Mouse (Mus musculus) embryo, embryonic 11 days (tissue): ENCODE data around the gene Zmynd15.
"Not testable (repeated sequence)": the region's sequence is repeated elsewhere in the genome, so short reads cannot be mapped to it uniquely, and the experiment has no call there.

ENCODE experiments used
- DNase-seq: peaks from one replicate; pipeline ENCODE4 v3.0.0-alpha.2; 2015

The Zmynd15 gene

DNA sequence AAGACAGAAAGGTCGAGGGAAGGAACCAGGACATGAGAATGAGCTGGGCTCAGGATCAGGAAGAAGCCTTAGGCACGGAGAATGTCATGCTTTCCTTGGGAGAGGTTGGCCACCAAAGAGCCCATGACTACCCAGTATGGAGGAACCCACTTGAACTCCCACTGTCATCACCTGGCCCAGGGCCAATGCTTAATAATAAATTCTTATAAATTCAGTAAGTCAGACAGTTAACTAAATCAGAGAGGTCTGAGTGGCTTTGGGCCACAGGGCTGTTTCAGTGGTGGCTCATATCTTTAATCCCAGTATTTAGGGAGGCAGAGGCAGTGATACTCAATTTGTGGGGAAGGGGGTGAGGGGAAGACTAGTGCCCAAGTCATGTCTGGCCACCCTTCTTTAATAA, 8.3 kb upstream of the Zmynd15 start:
- DNase-seq, result no peak

DNA sequence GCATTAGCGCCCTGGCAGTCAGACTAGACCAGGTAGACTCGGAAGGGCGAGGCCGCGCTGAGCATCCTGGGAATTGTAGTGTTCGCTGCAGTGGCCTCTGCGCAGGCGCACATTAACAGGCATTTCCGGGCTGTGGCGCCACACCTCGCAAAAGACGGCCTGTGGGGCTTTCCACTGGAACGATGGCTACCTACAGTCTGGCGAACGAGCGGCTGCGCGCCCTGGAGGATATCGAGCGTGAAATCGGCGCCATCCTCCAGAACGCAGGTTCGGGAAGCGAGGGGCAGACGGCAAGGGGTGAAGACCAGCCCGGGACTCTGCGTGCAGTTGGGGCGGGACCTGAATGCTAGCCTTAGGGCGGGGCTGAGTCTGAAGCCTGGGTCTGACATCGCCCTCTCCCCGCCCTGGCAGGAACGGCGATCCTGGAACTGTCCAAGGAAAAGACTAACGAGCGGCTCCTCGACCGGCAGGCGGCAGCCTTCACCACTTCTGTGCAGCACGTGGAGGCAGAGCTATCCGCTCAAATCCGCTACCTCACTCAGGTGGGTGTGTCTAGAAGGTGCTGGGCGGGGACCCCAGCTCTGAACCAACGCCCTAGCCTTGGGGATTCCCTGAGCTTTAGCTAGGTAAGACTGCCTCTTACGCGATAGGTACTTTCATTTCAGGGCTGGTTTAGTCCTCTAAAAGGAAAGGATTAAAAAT, 7.3 kb upstream of the Zmynd15 start, which contains the start of gene Med11:
Gene Med11 (plus strand): TSS at position 123 of the 702 bp plus-strand sequence.
- DNase-seq, result peak; percentile 97

DNA sequence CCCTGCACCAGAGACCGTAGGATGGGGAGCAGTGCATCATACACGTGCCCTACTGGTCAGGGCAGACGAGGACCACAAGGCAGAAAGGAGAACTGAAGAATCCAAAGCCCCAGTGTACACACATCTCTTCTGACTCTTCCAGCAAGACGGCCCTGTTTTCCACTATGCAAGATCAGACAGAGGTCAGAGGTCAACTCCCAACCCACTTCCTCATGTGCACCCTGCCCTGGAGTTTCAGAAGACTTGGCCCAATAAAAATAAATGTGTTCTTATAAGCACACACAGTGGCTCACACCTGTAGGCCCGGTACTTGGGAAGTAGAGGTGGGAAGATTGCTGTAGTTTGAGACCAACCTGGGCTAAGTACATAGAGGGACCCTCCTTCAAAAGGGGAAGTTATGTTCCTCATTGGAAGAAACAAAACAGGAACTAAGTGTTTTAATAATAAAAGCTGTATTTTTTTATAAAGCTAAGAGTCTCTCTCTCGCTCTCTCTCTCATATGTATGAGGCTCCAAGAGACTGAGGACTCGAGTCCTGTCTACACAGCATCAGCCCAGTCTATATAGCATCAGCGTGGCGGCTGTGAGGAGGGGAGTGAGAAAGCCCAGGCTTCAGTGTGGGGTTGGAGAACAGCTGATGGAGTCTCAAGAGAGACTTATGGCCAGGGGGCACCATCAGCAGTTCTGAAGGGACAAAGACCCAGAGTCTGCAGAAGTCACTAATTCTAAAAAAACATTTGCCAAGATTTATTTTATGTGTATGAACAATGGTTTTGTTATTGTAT, 5.8 kb upstream of the Zmynd15 start:
- DNase-seq, result no peak

DNA sequence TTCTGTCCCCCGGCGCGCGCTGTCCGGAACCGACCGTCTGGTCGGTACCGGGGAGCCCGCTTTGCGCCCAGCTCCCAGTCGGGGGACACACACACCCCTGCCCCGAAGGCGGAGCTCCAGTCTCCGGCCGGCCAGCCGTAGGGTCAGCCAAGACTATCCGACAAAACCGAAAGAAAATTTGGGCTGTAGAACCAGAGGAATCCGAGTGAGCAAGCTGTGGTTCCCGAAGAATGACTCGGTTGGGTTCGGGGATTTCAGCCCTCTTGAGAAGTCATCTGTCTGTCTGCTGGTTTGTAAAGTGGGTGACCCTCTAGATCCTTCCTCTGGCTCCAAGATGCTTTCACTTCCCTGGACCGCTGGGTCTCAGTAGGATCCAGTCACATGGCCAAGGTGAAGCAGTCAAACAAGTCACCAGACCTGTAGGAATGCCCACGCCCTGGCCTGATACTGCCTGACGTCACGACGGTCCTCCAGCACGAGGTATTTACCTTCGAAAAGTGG, 418 bp downstream of the Zmynd15 start, which contains the start of gene Cxcl16:
Gene Cxcl16 (minus strand): TSS at position 384 of the 501 bp plus-strand sequence.
- peak; percentile 20 for DNase-seq

DNA sequence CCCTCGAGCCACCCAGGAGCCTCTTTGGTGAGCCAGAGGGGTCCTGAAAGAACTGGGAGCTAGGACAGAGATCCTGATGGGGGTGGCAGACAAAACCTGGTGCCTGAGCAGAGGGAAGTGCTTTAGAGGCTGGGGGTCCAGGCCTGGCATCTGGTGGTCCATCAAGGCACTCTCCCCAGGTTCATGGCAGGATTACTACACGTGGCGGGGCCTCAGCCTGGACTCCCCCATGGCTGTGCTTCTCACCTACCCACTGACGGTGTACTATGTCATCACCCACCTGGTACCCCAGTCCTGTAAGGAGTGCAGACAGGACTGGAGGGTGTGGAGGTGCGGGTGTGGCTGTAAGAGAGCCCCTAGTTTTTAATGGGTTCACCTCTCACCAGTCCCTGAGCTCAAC, 4.7 kb downstream of the Zmynd15 start:
- DNase-seq, result no peak

DNA sequence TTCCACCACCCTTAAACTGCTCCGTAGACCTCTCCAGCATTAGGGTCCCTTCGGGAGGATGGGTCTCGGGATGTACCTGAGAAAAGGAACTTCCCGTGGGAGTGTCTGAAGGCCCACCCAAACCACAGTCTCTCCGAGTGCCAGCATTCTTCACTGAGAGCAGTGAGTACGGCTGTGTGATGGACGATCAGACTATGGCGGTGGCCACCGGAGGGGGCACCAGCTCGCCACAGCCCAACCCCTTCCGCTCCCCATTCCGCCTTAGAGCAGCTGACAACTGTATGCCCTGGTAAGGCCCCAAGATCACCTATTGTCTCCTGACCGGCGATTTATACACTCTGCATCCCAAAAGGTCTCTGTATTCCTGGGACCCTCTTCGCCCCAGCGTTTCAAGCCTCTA, 6.0 kb downstream of the Zmynd15 start:
- peak; percentile 20 for DNase-seq

DNA sequence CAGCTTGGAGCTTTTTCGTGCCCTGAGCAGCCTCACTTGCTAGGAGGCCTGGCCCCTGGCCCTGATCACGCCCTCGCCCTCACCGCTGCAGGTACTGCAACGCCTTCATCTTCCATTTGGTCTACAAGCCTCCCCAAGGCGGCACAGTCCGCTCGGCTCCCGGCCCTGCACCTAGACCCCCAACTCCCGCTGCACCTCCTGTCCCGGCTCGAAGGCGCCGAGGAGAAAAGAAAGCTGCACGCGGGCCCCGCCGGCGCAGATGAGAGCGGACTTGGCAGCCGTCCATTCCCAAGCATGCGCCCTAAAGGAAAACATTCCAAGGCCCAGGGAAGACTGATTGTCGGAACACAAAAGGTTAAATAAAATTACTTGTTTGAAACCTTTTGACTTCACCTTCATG, 6.6 kb downstream of the Zmynd15 start:
- peak; percentile 29 for DNase-seq

DNA sequence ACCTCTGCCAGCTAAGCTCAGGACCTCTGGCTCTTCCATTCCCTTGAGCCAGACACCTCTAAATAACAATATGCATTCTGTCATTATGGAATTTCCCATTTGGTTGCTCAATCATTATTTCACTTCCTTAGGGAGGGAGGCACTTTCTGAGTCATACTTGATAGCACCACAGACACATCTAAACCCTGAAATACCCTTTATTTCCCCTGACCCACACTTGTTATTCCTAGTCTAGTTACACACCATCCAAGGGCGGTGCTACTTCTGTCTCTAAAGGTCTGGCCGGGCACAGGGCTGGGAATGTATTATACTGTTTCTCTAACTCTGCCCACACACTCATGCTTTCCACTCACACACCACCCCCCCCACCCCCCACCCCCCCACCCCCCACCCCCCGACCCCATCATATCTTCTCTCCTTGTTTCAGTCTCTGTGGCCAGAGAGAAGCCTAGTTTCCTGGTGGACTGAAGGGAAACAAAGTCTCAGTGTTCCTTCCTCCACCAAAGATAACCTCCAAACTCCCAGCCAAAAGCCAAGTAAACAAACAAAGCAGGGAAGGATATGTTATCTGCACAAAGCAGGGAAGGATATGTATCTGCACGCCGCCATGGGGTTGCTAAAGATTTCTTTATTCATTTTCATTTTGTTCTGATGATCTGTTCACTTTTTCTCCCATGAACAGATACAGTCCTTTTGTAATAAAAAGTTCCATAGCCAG, 8.8 kb downstream of the Zmynd15 start:
- no peak for DNase-seq

DNA sequence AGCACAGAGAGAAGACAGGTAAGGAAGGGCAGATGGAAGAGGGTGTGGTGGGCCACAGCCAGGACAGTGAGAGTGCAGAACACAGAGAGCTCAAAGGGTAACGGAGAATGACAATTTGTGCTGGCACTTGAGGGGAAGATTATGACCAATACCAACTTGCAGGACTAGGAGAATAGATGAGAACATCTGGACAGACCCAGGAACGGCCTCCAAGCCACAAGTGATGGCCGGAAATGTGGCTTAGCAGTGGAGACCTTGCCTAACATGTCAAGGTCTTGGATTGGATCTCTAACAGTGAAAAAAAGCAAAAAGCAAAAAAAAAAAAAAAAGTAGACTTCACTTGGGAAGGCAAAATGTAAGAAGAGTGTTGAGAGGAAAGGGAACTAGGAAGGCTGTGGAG, 10.5 kb downstream of the Zmynd15 start:
- no peak for DNase-seq

DNA sequence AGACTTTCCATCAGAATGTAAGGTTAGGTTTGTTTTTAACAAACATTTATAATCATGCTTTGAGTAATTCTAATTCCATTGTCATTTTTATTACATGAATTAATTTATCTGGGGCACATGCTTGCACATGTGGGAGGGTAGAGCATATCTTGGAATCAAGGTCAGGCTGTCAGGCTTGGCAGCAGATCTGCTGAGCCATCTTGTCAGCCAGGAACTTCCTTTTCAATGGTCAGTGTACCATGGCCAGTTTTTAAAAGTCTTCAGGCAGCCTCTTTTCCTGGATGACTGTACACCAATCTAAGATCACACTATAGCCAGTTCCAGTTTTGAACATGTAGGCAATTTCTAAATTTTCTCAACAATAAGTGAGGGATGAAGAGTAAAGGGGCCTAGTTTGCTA, 13.5 kb downstream of the Zmynd15 start:
- DNase-seq, result no peak

DNA sequence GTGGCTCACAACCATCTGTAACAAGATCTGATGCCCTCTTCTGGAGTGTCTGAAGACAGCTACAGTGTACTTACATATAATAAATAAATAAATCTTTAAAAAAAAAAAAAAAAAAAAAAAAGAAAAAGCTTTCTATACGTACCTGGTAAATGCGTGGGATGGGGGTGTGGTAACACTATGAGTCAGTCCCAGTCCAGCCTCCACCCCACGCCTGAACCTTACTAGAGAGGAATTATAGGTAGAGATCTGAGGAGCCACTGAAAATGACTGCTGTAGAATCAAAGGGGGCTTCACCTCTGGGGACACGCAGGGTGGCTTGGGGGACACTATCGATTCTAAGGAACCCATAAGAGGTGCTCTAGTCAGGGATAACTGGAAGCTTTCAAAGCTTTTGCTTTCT, 14.1 kb downstream of the Zmynd15 start:
- DNase-seq, result not testable (repeated sequence)

DNA sequence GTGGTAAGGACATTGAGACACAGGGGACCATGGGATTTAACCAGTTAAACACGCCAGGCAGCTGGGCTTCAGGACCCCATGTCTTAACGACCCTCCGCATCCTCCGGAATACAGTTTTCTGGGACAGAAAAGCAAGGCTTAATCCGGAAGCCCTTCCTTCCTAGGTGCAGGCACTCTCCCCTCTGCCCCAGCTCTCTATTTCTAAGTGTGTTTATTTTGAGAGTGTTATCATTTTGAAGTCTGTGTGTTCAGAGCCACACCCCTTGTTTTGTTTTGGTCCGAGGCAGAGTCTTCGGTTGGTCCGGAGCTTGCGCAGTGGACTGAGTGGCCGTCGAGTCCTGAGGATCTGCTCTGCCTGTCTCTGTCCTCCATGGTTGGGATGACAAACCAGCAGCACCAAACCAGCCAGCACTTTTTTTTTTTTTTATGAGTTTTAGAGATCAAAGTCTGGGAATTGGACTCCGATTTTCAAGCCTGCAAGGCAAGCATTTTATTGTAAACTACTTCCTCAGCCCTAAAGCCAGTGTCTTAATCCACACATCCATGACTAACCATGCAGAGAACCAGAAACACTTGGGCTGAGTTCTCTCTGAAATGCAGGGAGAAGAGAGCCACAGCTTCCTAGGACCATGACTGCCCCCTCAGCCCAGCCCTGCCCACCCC, 15.8 kb downstream of the Zmynd15 start:
- DNase-seq, result no peak

DNA sequence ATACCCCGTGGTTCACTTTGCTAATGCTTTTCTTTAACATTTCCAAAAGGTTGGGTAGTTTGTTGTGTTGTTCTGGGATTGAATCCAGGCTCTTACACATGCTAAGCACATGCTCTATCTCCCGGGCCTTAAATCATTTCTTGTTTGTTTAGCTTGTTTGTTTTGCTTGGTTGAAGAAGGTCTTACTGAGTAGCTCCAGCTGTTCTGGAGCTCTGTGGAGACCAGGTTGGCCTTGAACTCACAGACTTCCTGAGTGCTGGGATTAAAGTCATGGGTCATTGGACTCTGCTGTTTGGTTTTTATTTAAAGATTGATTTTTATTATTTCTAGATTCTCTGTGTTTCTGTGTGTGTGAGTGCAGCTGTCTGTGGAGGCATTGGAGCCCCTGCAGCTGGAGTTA, 26.3 kb downstream of the Zmynd15 start:
- DNase-seq, result no peak

DNA sequence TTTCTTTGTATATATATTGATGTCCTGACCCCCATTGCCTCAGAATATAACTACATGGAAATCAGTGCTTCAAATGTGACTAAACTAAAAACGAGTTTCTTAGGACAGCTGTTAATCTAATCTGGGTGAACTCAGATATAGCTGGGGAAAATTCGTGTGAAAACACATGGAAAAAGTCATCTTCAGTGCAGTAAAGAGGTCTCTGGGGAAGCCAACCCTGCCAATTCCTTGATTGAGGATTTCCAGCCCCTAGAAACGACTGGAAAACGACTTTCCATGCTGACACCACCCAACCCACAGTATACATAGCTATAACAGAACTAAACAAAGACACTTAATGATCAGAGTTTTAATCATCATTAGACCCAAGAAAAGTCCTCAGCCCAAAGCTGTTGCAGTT, 28.6 kb downstream of the Zmynd15 start:
- no peak for DNase-seq

DNA sequence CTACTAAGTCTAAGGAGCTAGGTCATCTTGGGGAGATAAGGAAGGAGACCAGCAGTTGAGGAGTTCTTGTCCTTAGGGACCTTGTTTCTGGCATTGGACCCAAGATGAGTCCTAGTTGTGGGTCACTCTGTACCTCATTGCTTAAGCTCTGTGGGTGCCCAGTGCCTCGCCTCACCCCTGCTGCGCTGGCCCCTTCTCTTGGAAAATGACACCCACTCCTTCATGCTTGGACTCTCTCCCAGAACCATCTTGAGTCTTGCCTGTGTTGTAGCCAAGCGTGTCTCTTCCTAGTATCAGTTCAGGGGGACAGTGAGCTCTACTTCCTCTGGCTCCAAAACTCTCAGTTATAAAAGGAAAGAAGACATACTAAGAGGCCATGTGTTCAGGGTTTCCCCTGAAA, 29.9 kb downstream of the Zmynd15 start:
- DNase-seq, result no peak

DNA sequence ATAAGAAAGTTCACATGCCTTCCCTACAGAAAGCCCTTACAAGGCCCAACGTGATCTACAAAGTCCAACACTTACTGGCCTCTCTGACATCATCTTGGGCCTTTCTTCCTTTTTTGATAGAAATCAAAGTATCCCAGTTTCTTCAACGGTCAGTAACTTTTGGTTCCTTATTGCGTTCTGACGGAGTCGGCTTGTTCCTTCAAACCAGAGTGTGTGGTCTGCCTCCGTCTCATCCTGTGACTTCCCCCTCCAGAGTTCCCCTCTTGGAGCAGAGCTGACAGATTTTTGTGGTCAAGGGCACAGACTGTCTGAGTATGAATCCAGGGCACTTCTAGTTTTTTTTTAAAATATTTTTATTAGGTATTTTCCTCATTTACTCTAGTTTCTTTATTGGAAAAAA, 30.5 kb downstream of the Zmynd15 start:
- no peak for DNase-seq

DNA sequence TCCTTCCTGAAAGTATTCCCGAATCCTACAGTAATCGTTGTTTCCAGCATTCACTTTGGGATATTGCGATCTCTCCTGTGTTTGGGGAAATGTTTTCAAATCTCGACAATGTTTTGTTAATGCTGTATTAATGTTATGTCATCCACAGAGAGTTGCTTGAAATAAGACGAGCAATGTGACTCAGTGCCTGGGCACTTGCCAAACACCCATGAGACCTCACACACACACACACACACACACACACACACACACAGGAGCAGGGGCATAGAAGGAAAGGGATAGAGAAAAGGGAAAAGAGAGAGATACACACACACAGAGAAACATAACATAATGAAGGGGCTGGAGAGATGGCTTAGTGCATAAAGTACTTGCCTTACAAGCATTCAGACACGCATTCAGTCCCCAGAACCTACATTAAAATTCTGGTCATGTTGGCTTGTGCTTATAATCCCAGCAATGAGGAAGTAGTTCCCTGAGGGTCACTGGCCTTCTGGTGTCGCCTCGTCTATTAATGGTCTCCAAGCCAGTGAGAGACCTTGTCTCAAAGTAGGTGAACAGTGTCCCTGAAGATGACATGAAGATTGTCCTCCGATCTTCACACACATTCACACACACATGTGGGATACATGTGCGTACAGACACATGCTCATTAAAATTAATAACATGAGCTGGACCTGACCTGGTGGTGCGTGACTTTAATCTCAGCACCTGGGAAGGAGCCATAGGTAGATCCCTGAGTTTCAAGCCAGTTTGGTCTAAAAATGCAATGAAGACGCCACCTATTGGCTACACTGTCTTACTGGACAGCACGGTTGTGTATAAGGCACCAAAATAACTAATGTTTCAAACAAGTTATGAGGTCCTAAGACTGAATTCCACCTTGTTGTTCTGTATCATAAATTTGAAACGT, 40.6 kb downstream of the Zmynd15 start:
- DNase-seq, result no peak

DNA sequence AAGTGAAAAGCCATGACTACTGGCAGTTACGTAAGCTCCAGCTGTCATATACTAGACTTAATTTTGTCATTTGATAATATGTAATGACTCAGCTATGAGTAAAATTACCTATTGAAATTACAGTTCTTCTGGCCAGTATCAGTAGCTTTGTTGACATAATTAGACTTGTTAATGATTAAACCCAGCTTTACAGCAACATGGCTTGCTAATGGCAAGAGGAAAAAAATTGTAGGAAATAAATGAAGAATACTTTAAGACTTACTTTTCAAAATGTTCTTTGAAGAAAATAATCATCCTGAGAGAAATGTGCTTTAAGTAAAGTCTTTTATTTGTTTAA, 41.2 kb downstream of the Zmynd15 start:
- no peak for DNase-seq

DNA sequence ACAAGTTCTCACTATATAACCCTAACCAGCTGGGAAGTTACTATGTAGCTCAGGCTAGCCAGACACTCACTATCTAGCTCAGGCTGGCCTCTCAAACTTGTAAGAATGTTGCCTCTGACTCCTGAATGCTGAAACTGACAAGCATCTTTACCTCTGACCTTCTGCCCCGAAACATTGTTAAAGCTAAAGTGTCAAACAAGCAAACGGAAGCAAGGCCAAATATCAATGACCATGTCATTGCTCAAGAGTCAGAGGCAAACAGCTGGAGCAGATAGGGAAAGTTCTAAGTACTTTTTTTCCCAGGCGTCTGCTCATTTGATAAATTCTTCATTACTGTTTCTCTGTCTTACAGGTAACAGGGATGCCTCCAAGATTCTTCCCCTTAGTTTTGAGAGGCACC, 42.8 kb downstream of the Zmynd15 start:
- DNase-seq, result no peak

DNA sequence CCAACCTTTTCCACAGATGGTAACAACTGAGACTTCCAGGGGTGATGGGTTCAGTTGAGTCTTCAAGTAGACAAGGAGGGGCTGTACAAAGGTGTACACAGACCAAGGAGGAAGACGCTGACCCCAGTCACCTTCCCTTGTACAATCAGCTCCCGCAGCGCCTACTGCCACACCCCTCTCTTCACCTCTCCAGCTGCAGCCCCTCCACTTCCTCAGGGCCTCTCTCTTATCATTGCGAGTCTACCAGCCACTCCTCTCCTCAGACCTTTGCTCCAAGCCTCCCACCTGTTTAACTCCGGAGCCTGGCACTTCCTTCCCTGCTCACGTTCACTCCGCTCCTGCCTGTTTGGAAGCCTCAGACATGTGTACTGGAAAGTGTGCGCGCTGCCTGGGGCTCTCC, 45.7 kb downstream of the Zmynd15 start, which contains the start of gene Tm4sf5:
Gene Tm4sf5 (plus strand): TSS at position 275 of the 400 bp plus-strand sequence.
- DNase-seq, result no peak

DNA sequence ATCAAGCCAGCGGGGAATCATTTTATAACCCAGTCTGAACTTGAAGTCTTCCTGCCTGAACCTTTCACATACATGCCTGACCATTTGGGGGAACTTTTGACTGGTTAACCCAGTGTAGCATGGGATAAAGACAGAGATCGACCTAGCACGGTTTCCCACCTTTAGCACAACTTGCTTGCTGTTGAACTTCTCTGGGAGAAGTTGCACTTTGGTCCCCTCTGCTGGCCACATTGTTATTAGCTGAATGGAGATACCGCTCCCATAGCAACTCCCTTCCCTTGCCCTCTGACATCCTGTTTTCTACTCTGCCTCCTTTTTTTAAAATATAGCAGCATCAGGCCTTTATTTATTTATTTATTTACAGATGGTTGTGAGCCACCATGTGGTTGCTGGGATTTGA, 47.2 kb downstream of the Zmynd15 start:
- DNase-seq, result peak; percentile 71

DNA sequence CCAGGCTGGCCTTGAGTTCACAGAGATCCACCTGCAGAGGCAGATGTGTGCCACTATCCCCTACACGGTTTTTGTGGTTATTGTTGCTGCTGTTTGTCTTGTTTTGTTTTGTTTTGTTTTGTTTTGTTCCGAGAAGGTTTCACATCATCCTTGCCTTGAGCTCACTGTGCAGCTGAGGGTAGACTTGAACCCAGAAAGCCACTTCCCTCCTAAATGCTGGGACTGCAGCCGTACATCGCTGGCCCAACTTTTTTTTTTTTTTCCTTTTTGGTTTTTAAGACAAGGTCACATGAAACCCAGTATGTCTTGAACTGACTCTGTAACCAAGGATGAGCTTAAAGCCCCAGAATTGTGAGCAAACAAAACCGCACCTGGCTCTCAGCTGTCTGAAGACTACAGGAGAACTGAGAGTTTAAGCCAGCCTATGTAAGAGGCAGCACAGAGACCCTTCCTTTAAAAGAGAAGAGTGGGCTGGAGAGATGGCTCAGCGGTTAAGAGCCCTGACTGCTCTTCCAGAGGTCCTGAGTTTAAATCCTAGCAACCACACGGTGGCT, 47.8 kb downstream of the Zmynd15 start:
- no peak for DNase-seq
